Mouse (Mus musculus): ENCODE data around the gene Ssr4.
"Not testable (repeated sequence)": the region's sequence is repeated elsewhere in the genome, so short reads cannot be mapped to it uniquely, and the experiment has no call there.

Ssr4 gene

GRCm38 (mm10) chrX:73786364-73787224, at the start of gene Ssr4, which contains the start of gene Idh3g:
Ssr4 (plus strand) TSS chrX:73787028.
Idh3g (minus strand) TSS chrX:73786897.
- peak; percentile 92 for DNase-seq (ENCODE audit: low spot score)

- DNase-seq (ENCODE audit: low spot score), result no peak
Observed at GRCm38 (mm10) chrX:73738155-73738554, 48.7 kb upstream of the Ssr4 start.

DNA sequence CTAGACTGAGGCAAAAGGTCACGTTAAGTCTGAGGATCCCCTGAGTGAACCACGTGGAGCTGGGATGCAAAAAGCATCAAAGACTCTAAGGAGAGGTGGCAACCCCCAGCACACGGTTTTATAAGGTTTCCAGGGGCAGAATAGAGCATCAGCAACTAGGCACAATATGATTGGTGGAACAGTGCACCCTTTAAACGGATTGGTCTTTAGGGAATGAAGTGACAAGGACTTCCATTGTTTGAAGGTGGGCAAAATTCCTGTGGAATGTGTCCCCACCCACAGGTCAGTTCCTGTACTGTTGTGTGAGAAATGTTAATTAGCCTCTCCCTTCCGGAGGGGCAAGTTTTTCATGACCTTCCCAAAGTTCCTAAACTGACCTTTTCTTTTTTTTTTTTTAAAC, 47.7 kb upstream of the Ssr4 start:
- DNase-seq (ENCODE audit: low spot score), result no peak

GRCm38 (mm10) chrX:73739841-73740240, 47.0 kb upstream of the Ssr4 start:
- DNase-seq (ENCODE audit: low spot score), result not testable (repeated sequence)

DNA sequence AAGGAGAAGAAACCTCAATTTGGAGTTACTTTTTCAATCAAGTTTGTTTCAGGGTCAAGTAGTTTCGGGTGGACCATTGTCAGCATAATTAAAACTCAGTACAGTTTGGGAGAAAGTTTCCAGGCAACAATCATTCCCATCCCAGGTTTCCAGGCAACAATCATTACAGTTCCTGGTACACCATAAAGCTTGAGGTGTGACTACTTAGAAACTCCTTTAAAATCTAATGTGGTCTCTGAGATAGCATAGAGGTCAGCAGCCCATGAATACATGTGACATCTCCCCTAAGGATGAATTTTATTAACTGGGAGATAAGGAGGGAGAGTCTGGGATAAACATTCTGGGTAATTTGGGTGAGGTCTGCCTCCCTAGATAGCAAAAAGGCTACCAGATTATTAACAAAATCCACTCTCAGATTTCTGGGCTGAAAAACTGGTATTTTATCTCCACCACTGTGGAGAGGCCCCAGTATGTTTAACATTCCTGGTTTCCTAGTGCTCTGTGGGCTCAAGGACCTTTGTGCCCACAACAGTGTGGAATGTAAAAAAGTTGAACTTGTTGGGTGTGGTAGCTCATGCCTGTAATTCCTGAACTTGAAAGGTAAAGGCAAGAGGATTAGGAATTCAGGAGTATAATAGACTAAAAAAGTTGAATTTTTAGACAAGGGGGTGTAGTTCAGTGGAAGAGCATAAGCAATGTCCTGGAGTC, 41.9 kb upstream of the Ssr4 start:
- no peak for DNase-seq (ENCODE audit: low spot score)

DNA sequence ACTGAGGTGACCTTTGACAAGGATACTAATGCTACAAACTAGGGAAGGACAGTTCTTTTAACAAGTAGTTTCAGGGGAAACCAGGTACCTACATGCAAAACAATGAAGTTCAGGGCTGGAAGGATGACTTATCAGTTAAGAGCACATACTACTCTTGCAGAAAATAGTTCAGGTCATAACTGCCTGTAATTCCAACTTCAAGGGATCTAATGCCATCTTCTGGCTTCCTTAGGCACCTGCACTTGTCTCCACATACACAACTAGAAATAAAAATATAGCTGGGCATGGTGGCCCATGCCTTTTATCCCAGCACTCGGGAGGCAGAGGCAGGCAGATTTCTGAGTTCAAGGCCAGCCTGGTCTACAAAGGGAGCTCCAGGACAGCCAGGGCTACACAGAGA, 37.9 kb upstream of the Ssr4 start:
- DNase-seq (ENCODE audit: low spot score), result no peak

GRCm38 (mm10) chrX:73756334-73757140, 30.3 kb upstream of the Ssr4 start, which contains the start of gene Plxnb3:
Plxnb3 (plus strand) TSS chrX:73757090.
- DNase-seq (ENCODE audit: low spot score), result no peak

- no peak for DNase-seq (ENCODE audit: low spot score)
Observed at GRCm38 (mm10) chrX:73758611-73759290, 28.1 kb upstream of the Ssr4 start.

- peak; percentile 43 for DNase-seq (ENCODE audit: low spot score)
Observed at GRCm38 (mm10) chrX:73765311-73765710, 21.5 kb upstream of the Ssr4 start.

DNA sequence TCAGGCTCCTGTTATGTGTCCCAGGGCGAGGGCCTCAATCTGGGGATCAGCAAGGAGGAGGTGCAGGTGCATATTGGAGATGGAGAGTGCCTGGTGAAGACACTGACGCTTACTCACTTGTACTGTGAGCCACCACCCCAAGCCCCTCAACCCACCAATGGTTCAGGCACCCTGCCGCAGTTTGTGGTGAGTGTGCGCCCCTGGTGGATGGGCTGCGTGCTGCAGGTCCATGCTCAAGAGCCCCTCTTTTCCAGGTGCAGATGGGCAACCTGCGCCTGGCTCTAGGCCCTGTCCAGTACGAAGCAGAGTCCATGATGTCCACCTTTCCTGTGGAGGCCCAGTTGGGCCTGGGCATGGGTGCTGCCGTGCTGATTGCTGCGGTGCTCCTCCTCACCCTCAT, 19.6 kb upstream of the Ssr4 start:
- no peak for DNase-seq (ENCODE audit: low spot score)

DNA sequence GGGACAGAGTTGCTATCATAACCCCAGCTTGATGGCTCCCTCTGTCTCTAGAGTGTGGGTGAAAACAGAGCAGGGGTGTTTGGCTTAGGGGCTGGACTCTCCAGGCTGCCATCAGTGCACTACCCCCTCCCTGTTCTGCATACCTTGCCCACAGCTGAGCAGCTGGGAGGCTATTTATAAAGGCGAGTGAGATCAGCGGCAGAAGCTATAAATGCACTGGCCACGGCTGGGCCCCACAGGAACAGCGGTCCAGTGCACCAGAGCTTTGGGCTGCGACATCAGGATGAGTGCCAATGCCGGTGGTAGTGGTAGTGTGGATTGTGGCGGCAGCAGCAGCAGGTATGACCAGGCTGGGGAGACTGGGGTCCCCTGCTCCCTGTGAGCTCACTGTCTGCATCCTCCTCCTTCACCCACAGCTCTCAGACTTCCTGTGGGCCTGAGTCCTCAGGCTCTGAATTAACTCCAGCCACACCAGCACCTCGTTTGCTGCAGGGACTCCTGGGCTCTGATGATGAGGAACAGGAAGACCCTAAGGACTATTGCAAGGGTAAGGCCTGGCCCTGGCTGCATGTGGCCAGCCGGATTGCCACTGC, 12.6 kb upstream of the Ssr4 start, which contains the start of gene Srpk3:
Gene Srpk3, plus strand, starts transcription at position 238 of the 593 bp plus-strand sequence.
- no peak for DNase-seq (ENCODE audit: low spot score)

DNA sequence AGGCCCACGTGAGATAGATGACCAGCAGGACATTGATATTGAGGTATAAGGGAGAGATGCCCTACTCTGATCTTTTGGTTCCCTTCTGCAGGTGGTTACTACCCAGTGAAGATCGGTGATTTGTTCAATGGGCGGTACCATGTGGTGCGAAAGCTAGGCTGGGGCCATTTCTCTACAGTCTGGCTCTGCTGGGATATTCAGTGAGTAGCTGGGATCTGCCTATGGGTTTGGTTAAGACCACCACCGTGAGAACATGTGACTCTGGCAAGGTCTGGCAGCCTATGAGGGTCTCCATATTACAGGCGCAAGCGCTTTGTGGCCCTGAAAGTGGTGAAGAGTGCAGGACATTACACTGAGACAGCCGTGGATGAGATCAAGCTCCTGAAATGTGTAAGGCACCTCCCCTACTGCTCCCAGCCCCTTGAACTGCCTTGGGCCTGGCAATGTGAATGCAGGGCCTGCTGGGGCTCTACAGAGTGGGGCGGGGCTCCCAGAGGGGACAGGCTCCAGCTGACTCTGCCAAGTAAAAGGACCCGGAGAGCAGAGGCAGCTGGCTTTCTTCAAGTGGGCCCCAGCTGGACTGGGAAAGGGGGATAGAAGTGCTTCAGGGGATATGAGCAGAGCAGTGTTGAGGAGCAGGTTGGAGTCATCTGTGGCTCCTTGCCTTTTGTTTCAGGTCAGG, 11.9 kb upstream of the Ssr4 start:
- no peak for DNase-seq (ENCODE audit: low spot score)

DNA sequence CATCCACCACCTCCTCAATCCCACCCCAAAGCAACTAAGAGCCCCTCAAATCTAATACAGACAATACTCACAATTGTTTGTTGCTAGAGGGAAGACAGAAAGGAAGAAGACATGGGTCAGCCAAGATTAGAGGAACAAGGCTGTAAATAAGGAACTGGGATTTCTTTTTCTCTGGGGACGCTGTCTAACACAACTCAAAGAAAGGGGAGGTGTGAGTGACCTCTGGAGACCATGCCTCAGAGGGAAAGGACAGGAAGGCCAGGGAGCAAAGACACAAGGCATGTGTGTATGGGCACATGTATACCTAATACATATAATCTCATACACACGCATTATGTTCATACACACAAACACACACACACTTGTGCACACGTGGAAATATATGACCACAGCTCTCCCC, 4.6 kb upstream of the Ssr4 start:
- no peak for DNase-seq (ENCODE audit: low spot score)

DNA sequence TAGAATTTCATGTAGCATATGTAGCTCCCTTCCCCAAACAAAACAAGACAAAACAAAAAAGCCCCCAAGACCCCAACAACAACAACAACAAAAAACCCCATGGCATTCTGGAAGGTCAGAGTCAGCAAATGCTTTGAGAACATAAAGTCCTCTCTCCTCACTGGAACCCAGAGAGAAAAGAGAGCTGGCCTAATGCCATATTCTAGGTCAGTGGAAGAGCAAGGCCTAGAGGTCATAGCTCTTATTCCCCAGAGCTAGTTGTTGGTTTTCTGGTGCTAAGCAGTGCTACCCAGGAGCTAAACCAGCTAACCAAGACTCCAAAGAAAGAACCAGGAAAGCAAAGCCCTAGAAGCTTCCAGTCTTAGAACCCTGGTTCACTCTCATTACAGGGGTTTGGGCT, 1.2 kb upstream of the Ssr4 start:
- no peak for DNase-seq (ENCODE audit: low spot score)

- DNase-seq (ENCODE audit: low spot score), result no peak
Observed at GRCm38 (mm10) chrX:73787225-73787558, 364 bp downstream of the Ssr4 start.

DNA sequence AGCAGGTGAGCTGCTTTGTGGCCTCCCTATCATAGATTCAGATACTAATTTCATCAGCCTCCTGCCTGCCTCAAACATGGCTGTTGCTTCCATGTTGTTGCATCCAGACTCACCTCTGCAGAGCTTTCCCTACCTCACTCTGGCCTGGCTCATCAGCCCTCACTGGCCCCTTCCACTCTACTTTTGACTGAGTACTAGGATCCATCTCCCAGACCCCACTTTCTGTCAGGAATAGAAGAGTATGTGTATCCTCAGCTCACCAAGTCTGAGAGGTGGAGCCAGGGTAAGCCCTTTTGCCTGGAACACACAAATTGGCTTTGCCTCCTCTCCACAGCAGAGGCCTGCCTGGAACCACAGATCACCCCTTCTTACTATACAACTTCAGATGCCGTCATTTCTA, 1.7 kb downstream of the Ssr4 start:
- DNase-seq (ENCODE audit: low spot score), result no peak

DNA sequence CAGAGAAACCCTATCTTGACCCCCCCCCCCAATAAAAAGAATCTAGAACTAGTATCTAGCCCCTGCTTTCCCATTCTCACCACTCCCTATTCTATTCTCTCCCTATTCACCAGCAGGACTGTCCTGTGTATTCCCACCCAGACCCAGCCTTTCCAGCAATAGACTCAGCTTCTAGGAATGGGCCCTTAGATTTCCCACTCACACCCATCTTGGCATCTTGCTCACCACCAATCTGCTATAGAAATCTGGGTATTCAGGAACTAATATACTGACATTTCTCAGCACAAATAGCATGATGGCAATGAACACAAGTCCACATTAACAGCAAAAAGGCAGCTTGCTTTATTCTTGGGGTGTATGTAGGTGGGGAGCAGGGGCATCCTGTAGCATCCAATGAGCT, 6.2 kb downstream of the Ssr4 start:
- no peak for DNase-seq (ENCODE audit: low spot score)

GRCm38 (mm10) chrX:73793505-73793904, 6.7 kb downstream of the Ssr4 start:
- no peak for DNase-seq (ENCODE audit: low spot score)

GRCm38 (mm10) chrX:73797511-73797910, 10.7 kb downstream of the Ssr4 start:
- DNase-seq (ENCODE audit: low spot score), result no peak

- DNase-seq (ENCODE audit: low spot score), result peak; percentile 80
Observed at GRCm38 (mm10) chrX:73798502-73798901, 11.7 kb downstream of the Ssr4 start.

GRCm38 (mm10) chrX:73805814-73806213, 19.0 kb downstream of the Ssr4 start:
- DNase-seq (ENCODE audit: low spot score), result no peak
